Mouse (Mus musculus) skeletal muscle tissue, adult 2 months (tissue): ENCODE measurements at regions not wholly inside any gene's neighbourhood (a gene's known extent, or its start where the extent isn't known, plus 50 kb on each side); places are given as distances from the start of the nearest gene placed in this dataset.

Experiments
- DNase-seq: peaks from one replicate; pipeline ENCODE4 v3.0.0-alpha.2; 2012; ENCODE audit warnings: low read depth, low spot score

- no peak for DNase-seq
Measured at GRCm38 (mm10) chr9:51379589-51379988, 50.9 kb upstream of the 1810046K07Rik start.

DNA sequence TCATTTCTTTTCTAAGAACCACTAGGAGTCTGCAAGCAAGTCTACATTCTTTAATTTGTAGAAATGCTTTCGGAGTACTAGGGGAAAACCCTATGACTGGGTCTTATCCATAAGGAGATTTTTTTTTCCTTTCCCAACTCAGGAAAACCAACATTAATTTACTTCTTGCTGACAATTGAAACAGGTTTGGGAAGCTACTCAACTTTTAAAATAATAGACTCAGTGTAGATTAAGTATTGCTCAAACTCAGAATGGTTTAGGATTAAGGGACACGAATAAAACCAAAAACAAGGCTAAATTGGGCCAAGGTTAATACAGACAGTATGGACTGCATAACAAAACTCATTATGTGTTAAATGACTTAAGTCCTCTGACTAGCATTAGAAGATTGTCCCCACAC lies 65.2 kb upstream of the 1810046K07Rik start:
- DNase-seq = no peak

DNA sequence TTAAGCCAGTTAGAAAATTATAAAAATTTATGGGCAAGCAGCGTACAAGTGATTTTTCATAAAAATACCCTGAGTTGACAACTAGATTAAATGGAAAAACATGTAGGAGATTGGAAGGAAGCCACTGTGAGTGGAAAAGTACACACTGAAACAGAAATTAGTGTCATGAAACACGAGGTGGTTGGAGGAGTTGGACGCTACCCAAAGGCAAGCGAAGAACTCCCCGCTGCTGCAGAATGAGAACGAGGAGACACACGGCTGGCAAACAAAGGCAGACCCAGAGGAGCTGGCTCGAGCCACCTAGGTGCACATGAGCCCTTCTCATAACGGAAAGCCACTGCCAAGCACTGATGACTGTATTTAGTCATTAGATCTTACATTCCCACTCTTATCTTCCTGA lies 65.7 kb upstream of the 1810046K07Rik start:
- DNase-seq = peak; percentile 79

GRCm38 (mm10) chr9:51396801-51397200 lies 68.1 kb upstream of the 1810046K07Rik start:
- no peak for DNase-seq

DNA sequence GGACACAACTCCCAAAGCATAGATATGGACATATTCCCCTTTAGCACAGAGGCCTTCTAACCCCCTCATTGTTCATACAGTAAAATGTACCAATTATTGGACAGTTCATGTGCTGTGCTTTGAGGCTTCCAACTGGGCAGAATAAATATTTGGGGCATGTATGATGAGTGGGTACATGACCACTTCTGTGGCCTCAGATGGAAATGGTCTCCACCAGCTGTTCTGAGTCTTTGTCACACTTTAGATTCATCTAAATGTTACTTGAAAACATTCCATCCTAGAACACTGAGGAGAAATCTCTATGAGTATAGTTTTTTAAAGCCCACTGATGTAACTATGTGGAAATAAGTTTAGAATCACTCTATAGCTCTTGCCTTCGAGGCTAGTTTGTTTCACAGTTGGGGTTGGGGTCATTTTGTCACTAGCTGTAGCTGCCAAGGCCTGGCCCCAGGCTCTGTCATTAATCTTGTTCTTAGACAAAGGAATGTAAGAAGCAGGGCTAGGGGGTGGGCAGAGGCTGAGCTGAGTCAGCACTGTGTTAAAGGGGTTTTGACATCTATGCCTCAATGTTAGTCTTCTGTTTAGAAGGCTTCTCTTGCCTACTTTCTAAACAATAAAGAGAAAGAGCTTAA lies 69.0 kb upstream of the 1810046K07Rik start:
- no peak for DNase-seq

- DNase-seq = peak; percentile 54
Measured at GRCm38 (mm10) chr9:51398886-51399285, 70.2 kb upstream of the 1810046K07Rik start.

DNA sequence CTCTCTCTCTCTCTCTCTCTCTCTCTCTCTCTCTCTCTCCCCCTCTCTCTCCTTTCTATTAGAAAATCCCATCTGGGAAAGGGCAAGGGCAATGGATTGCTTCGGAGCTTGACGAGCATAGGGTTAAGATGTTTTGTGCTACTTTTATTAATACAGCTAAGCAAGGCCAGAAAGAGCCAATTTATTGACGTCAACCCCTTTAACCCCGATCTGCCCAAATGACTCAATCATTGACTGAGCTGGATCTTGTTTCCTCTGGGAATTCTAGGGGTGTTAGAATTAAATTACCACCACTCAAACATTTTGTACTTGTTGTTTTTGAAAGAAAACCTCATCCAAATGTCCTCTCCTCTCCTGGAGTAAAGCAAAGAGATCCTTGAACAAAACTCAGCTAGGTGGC lies 70.6 kb upstream of the 1810046K07Rik start:
- DNase-seq = peak; percentile 64

DNA sequence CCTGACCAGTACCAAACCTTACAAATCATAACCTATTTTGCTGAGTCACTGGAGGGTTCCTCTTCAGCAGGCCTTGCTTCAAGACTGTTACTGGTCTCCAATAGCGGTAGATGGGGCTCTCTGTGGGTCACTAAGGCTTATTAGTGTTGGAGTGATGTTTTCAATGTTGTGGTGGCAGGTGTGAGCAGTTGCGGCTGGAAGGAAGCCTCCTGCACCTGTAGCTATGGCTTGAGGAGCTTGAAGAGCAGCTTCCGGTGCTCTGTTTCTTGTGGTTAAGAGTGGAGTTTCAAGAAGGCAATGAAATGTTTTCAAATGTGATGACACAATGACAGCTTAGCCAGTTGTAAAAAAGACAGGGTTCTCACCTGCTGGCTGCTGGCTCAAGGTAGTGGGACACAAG lies 73.1 kb upstream of the 1810046K07Rik start:
- no peak for DNase-seq

GRCm38 (mm10) chr9:51407978-51408377 lies 79.3 kb upstream of the 1810046K07Rik start:
- DNase-seq = peak; percentile 52

GRCm38 (mm10) chr9:51418923-51419482 lies 90.3 kb upstream of the 1810046K07Rik start:
- DNase-seq = no peak

DNA sequence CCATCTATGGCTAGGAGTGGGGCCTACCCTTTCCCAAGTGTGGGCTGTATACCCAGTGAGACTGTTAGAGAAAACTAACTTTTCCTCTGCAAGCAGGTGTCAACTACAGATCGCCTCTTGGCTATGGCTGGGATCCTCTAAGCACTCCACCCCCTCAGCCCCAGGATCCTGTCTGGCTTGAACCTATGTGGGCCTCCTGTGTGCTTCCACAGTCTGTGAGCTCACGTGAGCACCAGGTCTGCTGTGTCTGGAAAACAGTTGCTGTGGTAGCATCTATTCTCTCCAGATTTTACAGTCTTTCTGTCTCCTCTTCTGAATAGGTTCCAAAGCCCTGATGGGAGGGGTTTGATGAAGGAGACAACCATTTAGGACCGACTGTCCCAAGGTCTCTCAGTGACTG lies 93.8 kb upstream of the 1810046K07Rik start:
- no peak for DNase-seq

DNA sequence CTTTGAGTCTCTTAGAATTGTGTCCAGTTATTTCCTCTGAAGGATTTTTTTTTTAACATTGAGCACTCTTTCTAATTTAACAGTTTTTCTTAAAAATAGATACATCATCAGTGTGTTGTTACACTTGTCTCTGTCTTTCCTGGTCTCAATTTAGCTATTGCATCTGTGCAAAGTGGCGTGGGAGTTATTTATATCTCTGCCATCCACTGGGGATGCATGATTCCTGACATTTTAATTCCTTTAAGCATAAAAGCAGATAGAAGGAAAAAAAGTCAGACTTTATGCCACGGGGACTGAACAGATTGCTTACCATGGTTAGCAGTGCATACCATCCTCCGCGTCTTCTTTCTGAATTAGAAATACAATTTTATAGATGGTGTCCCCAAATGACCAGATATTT lies 94.6 kb upstream of the 1810046K07Rik start:
- DNase-seq = no peak

DNA sequence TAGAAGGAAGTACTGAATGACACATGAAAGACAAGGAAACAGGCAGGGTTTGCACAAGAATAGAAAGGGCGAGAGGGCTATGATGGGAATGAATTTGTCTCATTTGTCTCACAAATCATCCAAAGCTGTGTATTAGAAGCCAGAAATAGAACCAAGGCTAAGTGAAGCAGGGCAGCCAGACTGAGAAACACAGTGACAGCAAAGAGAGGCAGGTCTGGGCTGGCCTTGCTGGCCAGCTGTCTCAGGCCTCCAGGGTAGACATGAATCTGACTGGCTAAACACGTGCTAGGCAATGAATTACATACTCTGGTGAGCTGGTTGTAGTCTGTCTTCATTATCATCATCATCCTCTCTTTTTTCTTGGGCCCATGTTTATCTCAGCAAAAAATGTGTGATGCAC lies 101.7 kb upstream of the 1810046K07Rik start:
- DNase-seq = no peak

DNA sequence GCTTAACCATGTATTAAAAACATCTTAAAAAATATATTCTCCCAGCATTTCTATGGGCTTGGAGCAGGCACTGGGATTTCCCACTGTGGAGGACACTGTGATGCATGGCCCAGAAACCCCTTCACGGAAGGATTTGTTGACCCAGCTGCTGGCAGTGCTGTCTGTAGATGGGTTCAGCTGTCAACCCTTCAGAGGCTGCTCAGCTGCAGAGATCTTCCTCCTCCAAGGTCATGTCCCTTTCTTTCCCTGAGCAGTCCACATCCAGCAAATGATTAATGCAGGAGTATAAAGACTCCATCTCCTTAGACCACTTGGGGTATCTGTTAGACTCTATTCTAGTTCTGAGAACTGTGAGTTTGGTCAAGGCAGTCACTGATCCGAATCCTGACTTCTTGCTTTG lies 108.4 kb upstream of the 1810046K07Rik start:
- DNase-seq = no peak

DNA sequence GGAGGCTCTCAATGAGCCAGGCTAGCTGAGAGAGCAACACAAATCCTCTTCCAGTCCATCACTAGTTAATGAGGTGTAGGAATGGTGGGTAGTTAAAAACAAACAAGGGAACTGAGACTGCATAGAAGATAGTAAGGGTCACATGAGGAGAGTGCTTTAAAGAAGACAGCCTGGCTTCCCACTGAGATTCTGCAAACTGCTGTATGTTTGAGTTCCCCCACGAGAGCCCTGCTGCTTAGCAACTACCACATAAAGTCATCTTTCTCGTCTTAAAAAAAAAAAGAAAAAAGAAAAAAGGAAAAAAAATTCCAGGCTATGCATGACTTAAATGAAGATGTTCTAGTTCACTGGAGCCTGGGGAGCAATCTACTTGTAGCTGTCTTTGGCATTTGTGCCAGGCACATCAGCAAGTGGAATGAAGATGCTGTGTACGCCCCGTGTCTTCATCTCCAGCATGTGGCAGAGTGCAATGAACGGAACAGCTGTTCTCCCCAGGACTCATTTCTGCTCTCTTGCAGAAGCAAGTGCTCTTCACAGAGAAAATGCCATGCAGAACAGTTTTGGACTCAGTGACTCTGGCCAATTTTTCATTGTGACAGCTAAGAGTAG lies 113.2 kb upstream of the 1810046K07Rik start:
- DNase-seq = peak; percentile 56

GRCm38 (mm10) chr9:51455690-51456089 lies 127.0 kb upstream of the 1810046K07Rik start:
- no peak for DNase-seq

DNA sequence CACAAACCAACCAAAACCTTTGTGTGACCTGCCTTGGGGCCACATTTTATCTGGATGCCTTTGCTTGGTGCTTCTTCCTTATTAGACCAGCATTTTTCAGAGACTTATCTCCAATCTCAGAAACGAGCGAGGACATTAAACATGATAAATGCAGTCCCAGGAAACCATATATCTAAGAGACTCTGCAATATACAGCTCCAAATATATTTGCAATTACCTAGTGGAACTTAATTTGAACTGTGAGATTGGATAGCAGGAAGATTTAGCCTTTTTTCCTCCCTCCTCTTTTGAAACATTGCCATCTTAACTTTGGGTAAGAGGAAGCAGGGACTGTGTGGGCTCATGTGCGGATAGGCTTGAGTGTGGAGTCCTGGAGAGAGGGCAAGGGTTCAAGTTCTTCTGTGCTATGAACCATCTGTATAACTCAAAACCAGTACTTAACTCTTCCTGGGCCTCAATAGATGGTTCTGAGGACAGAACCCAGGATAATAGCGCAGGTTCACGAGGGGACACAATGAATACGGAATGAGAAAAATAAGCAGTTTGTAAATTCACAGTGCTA lies 133.8 kb upstream of the 1810046K07Rik start:
- no peak for DNase-seq

- peak; percentile 5 for DNase-seq
Measured at GRCm38 (mm10) chr9:51470031-51470430, 141.3 kb upstream of the 1810046K07Rik start.

GRCm38 (mm10) chr9:51476511-51477056 lies 147.9 kb upstream of the 1810046K07Rik start:
- no peak for DNase-seq

DNA sequence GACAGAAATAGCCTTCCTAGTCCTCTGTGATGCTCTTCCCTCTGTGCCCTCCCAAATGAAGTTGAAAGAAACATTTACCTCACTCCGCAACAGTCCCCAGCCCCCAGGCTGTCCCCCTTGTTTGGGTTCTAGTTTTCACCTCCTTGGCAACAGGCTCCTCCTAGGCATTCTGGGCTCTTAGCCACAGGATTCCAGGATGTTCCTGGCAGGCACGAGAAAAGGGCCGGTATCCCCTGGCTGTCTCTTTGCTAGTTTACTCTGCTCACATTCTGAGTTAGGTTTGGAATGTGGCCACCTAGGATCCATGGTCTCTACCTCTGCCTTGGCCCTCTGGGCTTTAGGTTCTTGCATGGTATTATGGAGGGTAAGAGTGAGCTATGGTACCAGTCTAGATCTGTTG lies 159.1 kb upstream of the 1810046K07Rik start:
- DNase-seq = no peak

GRCm38 (mm10) chr9:51507265-51507913 lies 178.7 kb upstream of the 1810046K07Rik start:
- DNase-seq = no peak

DNA sequence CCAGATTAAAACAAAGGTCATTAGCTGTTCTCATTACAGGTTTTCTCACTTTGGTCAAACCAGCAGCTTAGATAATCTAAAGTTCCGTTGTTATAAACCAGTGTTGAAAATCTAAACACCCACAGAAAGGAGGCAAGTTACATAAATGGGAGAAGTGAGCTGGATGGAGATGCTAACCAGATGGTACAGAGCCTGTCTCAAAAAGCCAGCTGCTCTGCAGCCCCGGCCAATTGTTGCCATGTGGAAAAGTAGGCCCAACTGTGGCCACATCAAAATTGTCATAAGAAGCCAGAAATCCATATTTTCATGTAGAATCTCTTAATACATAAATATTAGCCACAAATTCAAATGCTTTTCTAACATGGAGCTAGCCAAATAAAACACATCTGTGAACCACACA lies 188.9 kb upstream of the 1810046K07Rik start:
- peak; percentile 13 for DNase-seq
